Mouse (Mus musculus): ENCODE data around the gene Arl4c.

GRCm38 (mm10) chr1:88625190-88625589 is 76.8 kb downstream of the Arl4c start:
- TF ChIP-seq GATA1 (IDR thresholded peaks at IDR 0.05; ENCODE audit: borderline replicate concordance, low read length) (no peak), FLI1 (IDR thresholded peaks at IDR 0.05; ENCODE audit: low read length) (no peak)
